Mouse (Mus musculus) megakaryocyte, embryonic 14.5 days (primary cell): ENCODE results near the gene Sema3e. TPM values are rescaled to one million over a fixed set of nuclear protein-coding genes. Genes with fewer than 3 reads are reported as not detected.

Source experiments
- H3K27me3 ChIP-seq: replicated peaks from 2 replicates; pipeline ENCODE3; 2012; ENCODE audit warnings: inconsistent platforms
- H3K36me3 ChIP-seq: replicated peaks from 2 replicates; pipeline ENCODE3; 2012; ENCODE audit warnings: low read length, inconsistent platforms, mixed read lengths
- H3K4me1 ChIP-seq: 2 replicates; pipeline ENCODE4 v1.6.1; 2012; ENCODE audit warnings: inconsistent platforms
- H3K4me3 ChIP-seq: replicated peaks from 2 replicates; pipeline ENCODE3; 2012; ENCODE audit warnings: moderate library complexity, mild to moderate bottlenecking, inconsistent platforms
- H3K9me3 ChIP-seq: 2 replicates; pipeline ENCODE4 v1.6.1; 2012; ENCODE audit warnings: inconsistent platforms
- FLI1 ChIP-seq: IDR thresholded peaks from 2 replicates; pipeline ENCODE4 v1.6.1; 2012; ENCODE audit warnings: low read length, inconsistent platforms, mixed read lengths
- GATA1 ChIP-seq: IDR thresholded peaks from 3 replicates; pipeline ENCODE4 v1.6.1; 2012; ENCODE audit warnings: mixed read lengths, low read length, inconsistent platforms, borderline replicate concordance
- polyA plus RNA-seq: library from polyadenylated mRNA; stranded (reverse); fragments of >175 nt; gene quantifications from 2 replicates; pipeline ENCODE4 v1.2.3, GENCODE M21; 2012; ENCODE audit warnings: low replicate concordance; ENCODE audit not compliant: insufficient read depth

Sema3e gene
- polyA plus RNA-seq, 1 experiment, result 0.04 TPM

DNA sequence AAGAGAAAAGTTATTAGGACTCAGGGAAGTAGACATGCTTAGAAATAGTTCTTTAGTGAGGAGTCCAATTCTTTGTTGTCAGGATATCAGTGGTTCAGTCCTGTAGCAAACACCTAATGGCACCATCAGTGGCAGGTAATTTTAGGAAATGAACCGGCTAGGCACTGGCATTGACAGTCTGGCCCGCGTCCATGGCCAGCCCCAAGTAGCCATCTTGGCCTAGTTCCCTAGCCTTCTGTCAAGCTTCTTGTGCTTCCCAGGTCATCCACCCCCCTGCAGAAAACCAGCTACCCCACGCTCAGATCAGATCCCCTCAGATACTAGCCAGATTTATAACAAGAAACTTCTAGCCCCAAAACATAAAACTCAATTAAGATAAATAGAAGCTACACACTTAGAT lies 235.1 kb downstream of the Sema3e start:
- no peaks in the 10 kb centered on the region for H3K36me3 ChIP-seq
- no peaks in the 10 kb centered on the region for H3K4me1 ChIP-seq
- H3K9me3 ChIP-seq, result peaks cover 7% of the 10 kb centered on the region; the same call in 1 of the 2 replicates
- no peak for TF ChIP-seq FLI1
- TF ChIP-seq GATA1, result no peak
- no peaks in the 10 kb centered on the region for H3K27me3 ChIP-seq
- H3K4me3 ChIP-seq, result no peak overlapping the region

DNA sequence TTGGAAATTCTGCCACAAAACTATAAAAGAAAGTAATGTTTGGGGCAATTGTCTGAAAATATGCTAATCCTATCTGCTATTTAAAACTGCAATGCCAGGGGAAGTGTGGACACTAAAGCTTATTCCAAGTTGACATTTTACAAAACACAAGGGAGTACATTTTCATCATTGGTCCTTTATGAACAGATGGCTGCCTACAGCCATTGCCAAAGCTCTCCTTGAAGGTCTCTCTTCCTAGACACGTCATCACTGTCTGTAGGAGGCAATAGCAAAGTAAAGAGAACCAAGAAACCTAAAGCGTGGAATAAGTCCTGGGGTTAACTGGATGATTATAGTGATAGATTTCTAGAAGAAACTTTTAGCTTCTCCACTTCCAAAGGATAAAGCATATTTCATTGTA lies 242.3 kb downstream of the Sema3e start:
- TF ChIP-seq GATA1 (no peak), FLI1 (no peak)
- no peaks in the 10 kb centered on the region for H3K4me1 ChIP-seq
- no peaks in the 10 kb centered on the region for H3K36me3 ChIP-seq
- H3K27me3 ChIP-seq, result no peaks in the 10 kb centered on the region
- H3K4me3 ChIP-seq, result no peak overlapping the region
- no peaks in the 10 kb centered on the region for H3K9me3 ChIP-seq

Other genes starting within 250 kb of the Sema3e start
- not detected in 2 replicates for gene Speer3, start 233.7 kb upstream of the Sema3e start, polyA plus RNA-seq